Mouse (Mus musculus) cerebellum, postnatal 4 days (tissue): ENCODE data around the gene M6pr.

Source experiments
- DNase-seq, 2 experiments: peaks; one replicate each; pipeline ENCODE4 v3.0.0; 2022; ENCODE audit warnings: low spot score in 2 of 2, mixed read lengths in 1 of 2

M6pr gene

DNA sequence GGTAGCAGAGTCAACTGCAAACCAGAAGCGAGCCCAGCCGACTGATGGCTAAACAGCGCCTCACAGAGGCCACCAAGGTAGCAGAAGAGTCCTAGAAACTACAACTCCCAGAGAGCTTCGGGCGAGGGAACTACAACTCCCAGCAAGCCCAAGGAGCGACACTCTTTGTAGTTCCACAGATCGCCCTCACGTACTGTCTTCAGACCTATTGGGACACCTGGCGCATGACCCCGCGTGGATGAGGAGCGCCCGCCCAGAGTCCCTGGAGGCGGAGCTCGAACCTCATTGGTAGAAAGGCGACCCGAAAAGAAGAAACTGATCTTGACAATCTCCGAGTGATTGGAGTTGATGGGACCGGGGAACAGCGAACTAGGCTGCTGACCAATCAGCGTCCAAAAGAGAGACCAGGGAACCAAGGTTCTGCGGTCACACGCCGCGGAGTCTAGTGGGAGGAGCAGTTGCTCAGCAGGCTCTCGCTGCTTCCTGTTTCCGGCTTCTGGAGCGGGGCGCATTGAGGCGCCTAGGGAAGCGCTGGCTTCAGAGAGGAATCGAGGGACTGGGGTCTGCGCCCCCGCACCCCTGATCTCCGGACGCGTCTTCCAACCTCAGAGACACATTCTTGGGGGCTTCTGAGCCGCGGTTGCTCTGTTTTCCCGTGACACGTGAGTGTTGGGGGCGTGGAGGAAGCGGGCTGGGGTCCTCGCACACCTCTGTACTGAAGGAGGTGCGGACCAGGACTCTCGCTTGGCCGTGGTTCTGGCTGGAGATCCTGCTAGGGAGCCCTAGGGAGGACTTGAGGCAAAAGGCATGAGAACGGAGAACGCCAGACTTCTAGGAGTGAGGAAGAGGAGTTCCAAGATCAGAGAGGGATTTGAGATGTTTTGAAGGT lies at the start of gene M6pr:
M6pr (plus strand) TSS at position 216 of the 889 bp plus-strand sequence.
- DNase-seq, result peak; percentile 80 to 94

DNA sequence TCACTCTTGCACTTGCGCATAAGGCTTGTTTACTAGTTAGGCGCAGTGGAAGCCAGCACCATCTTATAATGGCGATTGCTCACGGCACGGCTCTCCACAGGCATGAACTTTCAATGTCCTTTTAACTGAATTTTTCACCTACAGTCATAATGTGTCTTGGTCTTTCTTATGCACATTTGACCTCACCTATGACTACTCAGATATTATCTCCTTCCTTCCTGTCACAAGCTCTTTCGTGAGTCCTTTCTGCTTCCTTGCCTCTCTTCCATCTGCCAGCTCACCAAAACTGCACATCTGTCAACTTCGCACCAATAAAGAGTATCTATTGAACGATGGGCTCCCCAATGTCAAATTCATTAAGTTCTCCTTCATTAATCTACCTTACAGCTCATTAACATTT lies 46.0 kb upstream of the M6pr start:
- DNase-seq, result no peak

DNA sequence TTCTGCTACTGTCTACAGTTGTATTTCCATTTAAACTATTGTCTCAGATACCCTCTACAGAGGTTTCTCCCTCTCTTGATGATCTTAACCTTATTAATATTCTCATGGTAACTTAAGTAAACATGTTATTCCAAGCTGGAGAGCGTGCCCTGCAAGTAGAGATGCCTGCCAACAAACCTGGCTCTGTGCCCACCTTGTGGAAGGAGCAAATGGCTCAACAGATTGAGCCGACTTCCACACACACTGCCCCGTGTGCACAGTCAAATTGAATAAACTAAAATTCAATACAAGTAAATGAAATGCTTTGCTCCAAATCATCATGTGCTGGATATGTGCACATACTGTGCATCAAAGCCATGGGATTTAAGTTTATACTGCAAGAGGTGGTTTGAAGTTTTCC lies 40.0 kb upstream of the M6pr start:
- peak; percentile 48 to 88 for DNase-seq

DNA sequence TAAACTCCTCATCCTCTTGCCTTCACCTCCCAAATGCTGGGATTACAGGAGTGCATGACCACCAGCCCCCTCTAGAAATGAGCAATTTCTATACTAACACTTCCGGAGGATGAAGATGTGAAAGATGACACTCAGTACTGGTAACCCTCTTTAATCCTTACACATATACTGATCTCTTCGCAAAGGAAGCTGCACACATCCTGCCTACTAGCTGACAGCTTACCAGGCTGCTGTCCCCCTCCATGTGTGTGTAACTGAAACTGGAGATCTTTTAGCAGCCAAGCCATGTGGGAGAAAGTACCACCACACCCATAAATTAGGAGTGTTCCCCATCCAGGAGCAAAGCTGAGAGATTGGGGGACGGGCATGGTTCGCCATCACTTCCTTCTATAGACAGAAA lies 39.4 kb upstream of the M6pr start:
- DNase-seq, result no peak

DNA sequence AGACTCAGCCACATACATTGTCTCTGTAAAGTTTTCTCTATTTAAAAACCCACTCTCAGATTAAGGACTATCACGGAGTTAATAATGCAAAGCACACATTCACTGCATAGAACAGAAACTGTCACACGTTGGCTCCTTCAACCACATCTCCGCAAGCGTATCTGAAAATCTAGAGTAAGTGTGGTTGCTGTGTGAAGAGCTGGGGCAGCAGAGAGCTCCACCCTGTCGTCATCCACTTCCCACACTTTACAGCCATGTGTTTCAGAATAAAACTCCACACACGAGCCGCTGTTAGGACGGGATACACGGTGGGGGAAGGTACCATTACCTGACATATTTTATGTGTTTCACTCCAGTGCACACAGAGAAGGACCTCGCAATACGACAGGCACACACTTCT lies 38.4 kb upstream of the M6pr start:
- DNase-seq, result no peak

DNA sequence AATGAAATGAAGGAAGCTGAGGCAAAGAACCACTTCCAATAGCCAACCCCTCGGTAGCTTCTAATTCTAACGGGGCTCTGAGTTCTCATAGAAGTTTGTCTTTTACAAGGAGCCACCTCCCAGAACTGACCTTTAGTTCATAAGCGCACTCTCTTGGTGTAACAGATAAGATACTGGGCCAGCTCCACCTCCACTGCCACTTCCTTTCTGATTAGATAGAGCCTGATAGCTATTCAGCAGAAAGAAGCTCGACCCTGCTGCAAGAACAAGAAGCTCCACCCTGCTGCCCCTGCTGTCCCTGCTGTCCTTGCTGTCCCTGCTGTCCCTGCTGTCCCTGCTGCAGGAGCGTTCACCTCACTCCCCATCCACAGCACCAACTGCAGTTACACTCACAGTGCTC lies 34.0 kb upstream of the M6pr start:
- DNase-seq, result no peak

DNA sequence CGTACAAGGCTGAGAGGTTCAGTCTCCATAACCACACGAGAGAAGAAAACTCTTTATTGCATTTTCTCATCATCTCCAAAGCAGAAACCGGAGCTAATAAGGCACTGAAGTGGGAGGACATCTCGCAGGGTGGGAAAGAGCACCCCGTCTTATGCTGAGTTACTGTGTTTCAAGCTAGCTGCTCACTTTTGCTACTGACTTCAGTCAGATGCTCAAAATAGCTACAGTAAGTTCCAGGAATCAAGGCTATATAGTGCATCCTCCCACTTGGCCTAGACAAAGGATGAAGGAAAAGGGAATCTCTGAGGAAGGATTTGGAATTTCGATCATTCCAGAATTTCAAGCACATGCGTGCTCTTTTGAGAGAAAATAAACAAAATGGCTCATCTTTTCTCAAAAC lies 32.0 kb upstream of the M6pr start:
- DNase-seq, result no peak

DNA sequence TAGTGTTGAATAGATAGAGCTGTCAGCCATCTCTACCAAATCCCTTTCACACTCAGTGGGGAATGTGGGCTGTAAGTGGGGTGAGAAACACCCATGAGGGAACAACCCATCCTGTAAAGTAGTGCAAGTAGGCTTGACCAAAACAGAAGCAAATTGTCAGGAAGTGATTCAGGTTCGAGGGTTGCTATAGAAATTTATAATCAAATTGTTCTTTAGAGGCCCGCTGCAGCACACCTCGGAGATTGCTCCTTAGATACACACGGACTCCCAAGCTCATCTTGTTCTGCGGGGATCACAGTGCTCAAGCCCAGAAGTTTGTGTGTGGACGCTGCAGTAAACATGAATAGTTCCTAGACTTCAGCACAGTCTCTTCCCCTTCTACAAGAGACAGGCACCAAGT lies 25.7 kb upstream of the M6pr start, which contains the start of gene Klrg1:
Klrg1 (minus strand) TSS at position 101 of the 400 bp plus-strand sequence.
- DNase-seq, result no peak

DNA sequence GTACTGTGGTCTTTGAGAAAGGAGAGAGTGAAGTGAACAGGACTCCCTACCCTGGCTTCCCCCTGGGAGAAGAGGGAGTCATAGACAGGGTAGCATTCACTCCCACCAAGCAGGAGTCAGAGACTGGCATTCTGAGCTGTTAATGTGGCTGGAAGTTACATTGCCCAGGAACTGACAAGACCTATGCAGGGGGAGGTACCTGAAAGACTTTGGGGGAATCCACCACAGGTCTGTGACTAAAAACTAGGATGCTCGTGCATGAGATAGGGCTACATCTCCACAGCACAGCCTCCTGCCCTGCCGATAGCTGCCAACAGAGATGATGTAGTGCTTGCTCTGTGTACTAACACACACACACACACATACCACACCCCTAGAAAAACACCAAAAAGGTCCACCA lies 25.1 kb upstream of the M6pr start:
- peak in 1 of 2 experiments; percentile 6 for DNase-seq

DNA sequence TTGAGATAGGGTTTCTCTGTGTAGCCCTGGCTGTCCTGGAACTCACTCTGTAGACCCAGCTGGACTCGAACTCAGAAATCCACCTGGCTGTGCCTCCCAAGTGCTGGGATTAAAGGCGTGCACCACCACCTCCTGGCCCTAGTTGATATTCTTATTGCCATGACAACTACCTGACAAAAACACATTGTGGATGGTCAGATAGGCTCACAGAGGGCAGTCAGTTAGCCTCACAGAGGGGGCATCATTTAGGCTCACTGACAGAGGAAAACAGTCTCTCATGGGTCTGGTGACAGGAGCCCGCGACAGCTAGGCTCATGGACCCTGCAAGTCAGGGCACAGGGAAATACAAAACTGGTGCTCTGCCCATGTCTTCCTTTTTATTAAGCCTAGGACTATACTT lies 24.2 kb upstream of the M6pr start:
- DNase-seq, result peak in 1 of 2 experiments; percentile 4

DNA sequence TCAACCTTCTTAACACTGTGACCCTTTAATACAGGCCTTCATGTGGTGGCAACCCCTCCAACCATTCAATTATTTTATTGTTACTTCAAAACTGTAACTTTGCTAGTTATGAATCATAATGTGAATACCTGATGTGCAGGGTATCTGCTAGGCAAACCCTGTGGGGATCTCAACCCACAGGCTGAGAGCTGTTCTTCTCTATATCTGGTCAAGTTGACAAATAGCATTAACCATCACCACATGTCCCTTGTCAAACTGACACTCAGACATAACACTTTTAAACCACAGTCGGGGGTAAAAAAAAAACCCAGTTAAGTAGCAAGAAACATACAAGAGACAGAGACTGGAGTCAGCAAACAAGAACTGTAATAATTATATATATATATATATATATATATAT lies 23.7 kb upstream of the M6pr start:
- DNase-seq, result no peak

DNA sequence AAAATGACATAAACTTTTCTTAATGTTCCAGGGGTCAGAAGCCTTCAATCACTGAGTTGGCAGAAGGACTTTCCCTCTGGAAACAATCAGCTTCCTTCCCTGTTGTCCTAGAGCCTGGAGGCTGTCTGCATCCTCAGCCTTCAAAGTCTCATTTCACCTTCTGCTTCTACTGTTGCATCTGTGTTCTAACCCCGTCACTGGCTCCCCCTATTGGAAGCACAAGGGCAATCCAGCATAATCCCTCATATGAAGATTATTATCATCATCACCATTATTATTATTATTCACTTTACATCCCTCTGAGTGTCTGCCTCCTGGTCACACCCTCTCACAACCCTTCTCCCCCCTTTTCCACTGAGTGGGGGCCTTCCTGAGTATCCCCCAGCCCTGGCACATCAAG lies 20.3 kb upstream of the M6pr start:
- DNase-seq, result no peak

DNA sequence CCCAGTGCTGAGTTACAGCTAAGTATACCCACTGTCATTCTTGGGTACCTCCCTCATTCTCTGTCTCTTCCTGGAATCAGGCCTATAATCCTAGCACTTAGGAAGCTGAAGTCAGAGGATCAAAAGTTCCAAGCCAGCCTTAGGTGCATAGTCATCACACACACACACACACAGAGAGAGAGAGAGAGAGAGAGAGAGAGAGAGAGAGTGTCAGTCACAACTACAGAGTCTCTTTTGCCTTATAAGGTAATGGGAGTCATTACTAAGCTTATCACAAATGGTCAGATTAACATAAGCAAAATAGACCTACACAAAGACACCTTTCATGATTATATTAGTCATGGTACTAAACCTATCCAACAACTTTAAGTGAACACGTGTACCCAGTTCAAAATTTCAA lies 19.2 kb upstream of the M6pr start:
- no peak for DNase-seq

DNA sequence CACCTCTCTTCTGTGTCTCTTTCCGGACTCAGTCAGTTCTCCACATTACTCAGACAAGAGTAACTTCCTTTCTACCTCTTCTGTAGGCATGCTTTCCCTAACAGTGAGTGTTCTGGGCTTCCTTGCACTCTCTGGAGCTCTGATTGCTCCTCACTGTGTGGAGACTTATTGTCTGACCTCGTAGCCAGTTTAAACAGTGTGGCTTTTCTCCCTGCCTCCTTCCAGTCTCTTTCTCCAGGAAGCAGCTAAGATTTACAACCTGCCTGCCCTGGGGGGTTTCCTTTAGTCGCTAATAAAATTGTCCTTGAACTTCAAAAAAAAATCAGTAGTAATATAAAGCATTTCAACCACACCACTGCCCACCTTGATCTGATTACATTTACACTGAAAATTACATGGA lies 18.3 kb upstream of the M6pr start:
- no peak for DNase-seq

DNA sequence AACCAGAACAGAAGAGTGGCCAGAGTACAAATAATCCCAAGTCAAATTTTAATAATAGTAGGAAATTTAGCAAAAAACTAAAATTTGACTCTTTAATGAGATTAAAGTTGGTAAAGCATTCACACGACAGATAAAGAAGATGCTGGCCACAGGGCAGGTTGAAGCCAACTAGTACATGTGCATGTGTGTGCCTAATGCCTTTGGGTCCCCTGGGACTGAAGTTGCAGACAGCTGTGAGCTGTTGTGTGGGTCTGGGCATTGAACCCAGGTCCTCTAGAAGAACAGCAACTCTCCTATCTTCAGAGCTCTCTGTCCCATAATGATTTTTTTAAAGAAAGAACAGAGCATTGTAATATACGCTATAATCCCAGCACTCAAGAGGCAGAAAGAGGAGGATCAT lies 17.3 kb upstream of the M6pr start:
- no peak for DNase-seq

DNA sequence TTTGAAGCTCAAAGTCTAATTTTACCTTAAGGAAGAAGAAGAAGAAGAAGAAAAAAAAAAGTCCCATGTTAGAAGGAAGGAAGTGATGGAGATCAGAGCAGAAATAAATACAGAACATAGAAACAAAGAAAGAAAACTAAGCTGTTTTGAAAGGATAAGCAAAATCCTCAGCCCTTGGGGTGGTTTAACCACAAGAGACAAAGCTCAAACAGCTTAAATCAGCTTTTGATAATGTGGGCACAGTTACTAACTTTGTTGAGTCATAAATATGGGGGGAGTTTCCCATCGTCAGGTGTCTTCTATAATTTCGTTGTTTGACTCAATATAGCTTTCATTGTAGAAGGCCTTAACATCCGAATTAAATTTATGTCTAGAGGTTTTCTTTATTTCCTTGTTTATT lies 16.8 kb upstream of the M6pr start:
- no peak for DNase-seq

DNA sequence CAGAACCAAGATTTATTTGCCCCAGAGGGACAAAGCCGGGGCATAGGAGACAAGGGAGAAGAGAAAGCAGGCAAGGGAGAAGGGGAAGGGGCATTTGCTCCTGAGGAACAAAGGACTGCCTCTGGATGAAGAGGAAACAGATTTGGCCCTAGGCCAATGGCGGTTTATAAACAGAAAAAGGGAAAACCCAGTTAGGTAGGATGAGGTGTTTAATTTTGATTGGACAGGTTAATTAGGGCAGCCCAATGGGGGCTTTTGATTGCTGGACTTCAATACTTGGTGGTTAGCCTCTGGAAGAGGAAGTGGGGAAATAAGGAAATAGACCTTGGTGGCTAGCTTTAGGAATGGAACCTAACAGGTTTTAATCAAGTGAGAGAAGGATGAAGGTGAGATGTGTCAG lies 16.3 kb upstream of the M6pr start:
- no peak for DNase-seq

DNA sequence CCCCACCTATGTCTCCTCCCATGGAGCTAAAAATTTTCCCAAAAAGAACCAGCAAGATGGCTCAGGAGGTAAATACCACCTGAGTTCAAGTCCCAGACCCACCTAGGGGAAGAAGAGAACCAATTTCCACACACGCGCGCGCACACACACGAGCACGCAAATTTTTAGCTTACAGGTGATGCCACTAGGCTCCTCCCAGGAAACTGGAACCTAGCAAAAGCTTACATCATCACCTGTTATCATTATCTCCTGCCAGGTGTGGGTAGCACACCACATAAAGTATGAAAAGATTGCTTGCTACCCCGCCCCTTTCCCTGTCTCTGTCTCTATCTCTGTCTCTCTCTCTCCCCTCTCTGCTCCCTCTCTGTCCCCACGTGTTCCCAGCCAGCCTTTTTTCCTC lies 15.4 kb upstream of the M6pr start:
- DNase-seq, result no peak

DNA sequence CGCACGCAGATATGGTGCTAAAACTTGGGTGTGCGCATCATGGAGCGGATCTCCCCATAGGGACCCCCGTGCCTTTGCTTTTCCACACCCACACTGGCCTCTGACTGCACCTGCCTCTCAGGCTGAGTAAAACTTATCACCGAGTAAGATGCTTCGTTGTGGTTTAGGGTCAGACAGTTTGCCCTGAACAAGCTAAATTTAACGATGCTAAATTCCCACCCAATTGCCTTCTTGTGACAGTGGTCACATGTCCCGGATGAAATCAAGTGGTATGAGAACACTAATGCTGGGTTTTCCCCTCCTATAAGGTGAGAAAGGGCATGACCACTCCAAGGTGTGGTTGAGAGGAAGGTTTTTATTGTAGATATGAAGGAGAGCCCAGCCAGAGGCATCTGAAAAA lies 14.7 kb upstream of the M6pr start:
- no peak for DNase-seq

DNA sequence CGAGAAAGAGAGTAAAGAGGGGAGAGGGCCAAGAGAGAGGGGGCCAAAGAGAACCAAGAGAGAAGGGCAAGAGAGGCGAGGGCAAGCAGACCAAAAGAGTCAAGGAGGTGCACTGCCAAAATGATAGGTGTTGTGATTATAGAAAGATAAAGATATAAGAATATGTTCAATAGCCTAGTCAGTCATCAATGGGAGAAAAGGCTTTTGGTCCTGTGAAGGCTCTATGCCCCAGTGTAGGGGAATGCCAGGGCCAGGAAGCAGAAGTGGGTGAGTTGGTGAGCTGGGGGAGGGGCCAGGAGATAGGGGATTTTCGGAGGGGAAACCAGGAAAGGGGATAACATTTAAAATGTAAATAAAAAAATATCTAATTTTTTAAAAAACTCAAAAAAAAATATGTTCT lies 14.2 kb upstream of the M6pr start:
- no peak for DNase-seq

DNA sequence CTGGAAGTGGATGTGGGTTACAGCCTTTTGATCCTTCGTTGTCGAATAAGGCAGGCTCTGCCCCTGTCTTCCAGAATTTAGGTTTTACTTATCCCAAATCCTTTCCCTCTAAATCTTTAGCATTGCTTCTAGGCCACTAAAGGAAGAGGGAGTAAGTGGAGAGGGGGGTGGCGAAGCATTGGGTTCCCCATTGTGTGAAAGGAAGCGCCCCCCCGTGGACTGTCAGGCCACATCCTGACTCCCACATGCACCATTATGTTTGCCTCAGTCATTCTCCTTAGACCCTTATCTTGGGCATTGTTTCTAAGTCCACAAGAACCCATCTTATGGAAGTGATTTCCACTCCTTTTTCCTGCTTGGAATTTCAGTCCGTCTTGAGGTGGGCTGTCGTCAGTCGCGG lies 13.3 kb upstream of the M6pr start:
- DNase-seq, result no peak

DNA sequence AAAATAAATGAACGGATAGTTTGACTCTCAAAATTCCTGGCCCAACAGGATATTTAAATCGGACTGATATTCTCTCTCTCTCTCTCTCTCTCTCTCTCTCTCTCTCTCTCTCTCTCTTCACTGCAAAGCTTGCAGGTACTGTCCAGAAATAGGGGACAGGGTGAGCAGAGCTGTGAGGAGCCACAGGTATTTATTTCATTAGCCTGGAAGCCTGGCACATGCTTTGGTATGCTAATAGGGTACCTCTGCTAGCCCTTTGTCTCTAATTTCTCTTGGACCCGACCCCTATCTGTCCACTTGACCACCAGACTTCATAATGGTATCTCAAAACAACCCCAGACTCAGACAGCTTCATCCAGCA lies 11.6 kb upstream of the M6pr start:
- DNase-seq, result no peak

DNA sequence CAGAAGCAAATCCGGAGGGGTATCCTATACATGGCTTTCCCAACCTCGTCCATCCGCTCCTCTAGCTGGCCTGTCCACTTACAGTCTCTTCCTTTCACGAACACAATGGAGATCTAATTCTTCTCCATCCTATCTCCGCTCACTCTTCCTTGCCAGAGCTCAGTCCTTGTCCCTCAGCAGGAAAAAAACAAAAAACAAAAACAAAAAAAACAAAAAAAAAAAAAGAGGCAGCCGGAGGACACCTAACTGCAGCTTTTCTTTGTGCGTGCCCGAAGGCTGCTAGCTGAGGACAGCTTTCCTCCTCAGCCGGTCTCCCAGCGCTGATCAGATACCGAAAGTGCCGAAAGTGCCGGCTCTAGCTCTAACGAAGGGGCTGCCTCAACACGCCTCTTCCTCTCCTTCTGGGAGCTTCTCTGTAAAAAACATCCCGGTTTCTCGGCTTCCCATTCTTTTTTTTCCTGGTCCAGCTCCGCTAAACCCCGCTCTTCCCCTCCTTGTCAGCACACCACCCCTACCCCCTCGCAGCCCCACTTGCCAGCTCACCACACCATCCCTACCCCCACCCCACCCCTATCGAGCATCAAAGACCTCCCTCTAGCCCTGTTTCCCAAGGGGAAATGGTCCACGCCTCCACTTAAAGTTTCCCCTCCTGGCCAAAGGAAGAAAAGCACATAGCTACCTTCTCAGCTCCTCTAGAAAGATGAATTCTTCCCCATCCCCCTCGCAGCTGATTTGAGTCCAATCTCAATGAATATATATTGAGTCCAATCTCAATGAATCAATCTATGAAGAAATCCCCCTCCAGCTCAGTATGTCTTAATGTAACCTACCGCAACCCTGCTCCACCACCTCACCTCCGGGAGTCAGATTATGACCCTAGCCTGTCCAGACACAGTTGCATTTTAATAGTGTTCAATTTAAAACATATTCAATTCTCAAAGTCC lies 11.0 kb upstream of the M6pr start:
- peak in 1 of 2 experiments; percentile 23 for DNase-seq
